Mouse (Mus musculus) kidney, adult 2 months (tissue): ENCODE measurements at regions not wholly inside any gene's neighbourhood (a gene's known extent, or its start where the extent isn't known, plus 50 kb on each side); places are given as distances from the start of the nearest gene placed in this dataset.

Experiments used
- CTCF ChIP-seq: fragments of 200-500 bp; conservative IDR thresholded peaks from 2 replicates; pipeline ENCODE4 v1.5.1; 2011; ENCODE audit warnings: low read depth, mild to moderate bottlenecking, control low read depth, low read length, moderate library complexity, mixed read lengths; ENCODE audit not compliant: insufficient read depth, insufficient read length
- POLR2A ChIP-seq: fragments of 200-500 bp; IDR thresholded peaks from one replicate; pipeline ENCODE4 v1.6.1; 2011; ENCODE audit warnings: low read depth, low read length, control low read depth

- TF ChIP-seq CTCF (no peak), POLR2A (no peak)
Measured at GRCm38 (mm10) chr9:116236836-116237235, 61.7 kb upstream of the Tgfbr2 start.
